Mouse (Mus musculus): ENCODE results near the gene Rln1. TPM values are rescaled to one million over a fixed set of nuclear protein-coding genes. Genes with fewer than 3 reads are reported as not detected.

The Rln1 gene
- polyA plus RNA-seq, 1 experiment from 2014 or later, result not detected

DNA sequence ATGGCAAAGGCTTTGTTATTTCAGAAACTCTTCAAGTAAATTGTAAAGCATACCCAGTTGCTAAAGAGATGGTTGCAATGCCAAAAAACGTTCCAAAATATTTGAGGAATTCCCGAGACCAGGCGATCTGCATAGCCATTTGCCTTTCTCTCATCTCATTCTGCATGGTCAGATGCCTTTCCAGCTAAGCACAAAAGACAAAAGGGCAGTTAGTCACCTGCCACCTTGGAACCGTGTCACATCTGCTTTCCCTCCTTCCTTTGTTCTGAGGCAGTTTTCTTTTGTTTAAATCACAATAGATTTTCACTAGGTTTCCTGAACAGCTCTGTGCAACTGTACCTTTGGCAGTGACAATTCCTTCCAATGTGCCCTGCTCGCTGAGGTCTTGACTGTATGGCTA is 16.5 kb upstream of the Rln1 start:
- no peaks in the 10 kb centered on the region for H3K27me3 ChIP-seq (ENCODE audit: control insufficient read depth, insufficient read depth, low read length)
- WGBS, result 51% methylated on average over 5 of the region's 5 CpGs
- H3K27ac ChIP-seq (ENCODE audit: low read length), result no peak overlapping the region
- no peaks in the 10 kb centered on the region for H3K36me3 ChIP-seq (ENCODE audit: control insufficient read depth, insufficient read depth, low read length)
- no peak overlapping the region for H3K9ac ChIP-seq (replicated peaks; ENCODE audit: low read depth, low read length)
- no peaks in the 10 kb centered on the region for H3K9me3 ChIP-seq (ENCODE audit: control insufficient read depth, low read depth, low read length)
- H3K4me1 ChIP-seq (ENCODE audit: control insufficient read depth, insufficient read depth, low read length), result no peaks in the 10 kb centered on the region
- no peak overlapping the region for H3K4me2 ChIP-seq (replicated peaks; ENCODE audit: low read depth, low read length)
- no peak overlapping the region for H3K4me3 ChIP-seq (ENCODE audit: low read depth, low read length)
- no peak for ATAC-seq (ENCODE audit: insufficient number of reproducible peaks, insufficient read depth, low FRiP score, low read depth)

GRCm38 (mm10) chr19:29345636-29346035 is 11.2 kb upstream of the Rln1 start:
- Histone ChIP-seq H3K4me2 (replicated peaks; ENCODE audit: low read depth, low read length) (no peak overlapping the region), H3K27me3 (ENCODE audit: control insufficient read depth, insufficient read depth, low read length) (no peaks in the 10 kb centered on the region), H3K36me3 (ENCODE audit: control insufficient read depth, insufficient read depth, low read length) (no peaks in the 10 kb centered on the region), H3K4me1 (ENCODE audit: control insufficient read depth, insufficient read depth, low read length) (no peaks in the 10 kb centered on the region), H3K9me3 (ENCODE audit: control insufficient read depth, low read depth, low read length) (no peaks in the 10 kb centered on the region), H3K27ac (ENCODE audit: low read length) (no peak overlapping the region), H3K4me3 (ENCODE audit: low read depth, low read length) (no peak overlapping the region), H3K9ac (replicated peaks; ENCODE audit: low read depth, low read length) (no peak overlapping the region)
- ATAC-seq (ENCODE audit: insufficient number of reproducible peaks, insufficient read depth, low FRiP score, low read depth), result no peak
- 75% methylated on average over 6 of the region's 6 CpGs for WGBS

GRCm38 (mm10) chr19:29344868-29345267 is 10.4 kb upstream of the Rln1 start:
- H3K9me3 ChIP-seq (ENCODE audit: control insufficient read depth, low read depth, low read length), result no peaks in the 10 kb centered on the region
- H3K4me2 ChIP-seq (replicated peaks; ENCODE audit: low read depth, low read length), result no peak overlapping the region
- H3K4me3 ChIP-seq (ENCODE audit: low read depth, low read length), result no peak overlapping the region
- no peak for ATAC-seq (ENCODE audit: insufficient number of reproducible peaks, insufficient read depth, low FRiP score, low read depth)
- no peak overlapping the region for H3K9ac ChIP-seq (replicated peaks; ENCODE audit: low read depth, low read length)
- H3K27me3 ChIP-seq (ENCODE audit: control insufficient read depth, insufficient read depth, low read length), result no peaks in the 10 kb centered on the region
- H3K4me1 ChIP-seq (ENCODE audit: control insufficient read depth, insufficient read depth, low read length), result no peaks in the 10 kb centered on the region
- no peaks in the 10 kb centered on the region for H3K36me3 ChIP-seq (ENCODE audit: control insufficient read depth, insufficient read depth, low read length)
- H3K27ac ChIP-seq (ENCODE audit: low read length), result no peak overlapping the region

DNA sequence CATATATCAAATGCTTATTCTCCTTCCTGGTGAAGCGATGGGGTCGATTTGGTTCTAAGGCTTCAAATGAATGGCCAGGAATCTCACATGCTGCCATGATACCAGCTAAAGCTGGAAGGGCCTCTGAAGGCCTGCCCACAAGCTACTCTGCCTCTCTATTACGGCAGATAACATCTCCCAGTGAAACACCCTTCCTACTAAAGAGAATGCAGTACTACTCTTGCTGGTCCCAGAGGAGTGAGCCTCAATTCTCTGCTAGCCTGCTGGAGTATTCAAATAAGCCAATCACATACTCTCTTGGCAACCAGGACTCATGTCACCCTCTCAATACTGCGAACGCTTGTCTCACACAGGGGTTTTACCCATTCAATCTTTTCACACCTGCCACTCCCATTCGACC is 7.8 kb upstream of the Rln1 start:
- Histone ChIP-seq H3K4me3 (ENCODE audit: low read depth, low read length) (no peak overlapping the region), H3K27me3 (ENCODE audit: control insufficient read depth, insufficient read depth, low read length) (no peaks in the 10 kb centered on the region), H3K9me3 (ENCODE audit: control insufficient read depth, low read depth, low read length) (no peaks in the 10 kb centered on the region), H3K4me2 (replicated peaks; ENCODE audit: low read depth, low read length) (no peak overlapping the region), H3K36me3 (ENCODE audit: control insufficient read depth, insufficient read depth, low read length) (no peaks in the 10 kb centered on the region), H3K9ac (replicated peaks; ENCODE audit: low read depth, low read length) (no peak overlapping the region), H3K27ac (ENCODE audit: low read length) (no peak overlapping the region), H3K4me1 (ENCODE audit: control insufficient read depth, insufficient read depth, low read length) (no peaks in the 10 kb centered on the region)
- WGBS, result 76% methylated on average over 6 of the region's 6 CpGs
- no peak for ATAC-seq (ENCODE audit: insufficient number of reproducible peaks, insufficient read depth, low FRiP score, low read depth)

DNA sequence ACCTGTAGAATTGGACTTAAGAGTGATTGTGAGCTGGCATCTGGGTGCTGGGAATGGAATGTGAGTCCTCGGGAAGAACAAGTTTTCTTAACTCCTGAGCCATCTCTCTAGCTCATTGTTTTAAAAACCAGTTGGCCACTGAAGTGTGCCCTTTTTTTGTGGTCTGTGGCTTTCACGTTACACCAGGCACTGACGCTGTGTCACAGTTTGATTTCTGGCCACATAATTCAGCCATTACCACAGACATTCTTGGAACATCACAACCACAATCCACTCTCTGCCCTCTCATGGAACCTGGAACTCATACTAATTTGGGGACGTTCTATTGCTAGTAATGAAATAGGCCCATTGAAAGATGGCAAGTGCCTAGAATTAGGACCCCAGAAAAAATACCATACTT is 6.6 kb upstream of the Rln1 start:
- Histone ChIP-seq H3K4me3 (ENCODE audit: low read depth, low read length) (no peak overlapping the region), H3K27ac (ENCODE audit: low read length) (no peak overlapping the region), H3K4me1 (ENCODE audit: control insufficient read depth, insufficient read depth, low read length) (no peaks in the 10 kb centered on the region), H3K9me3 (ENCODE audit: control insufficient read depth, low read depth, low read length) (no peaks in the 10 kb centered on the region), H3K4me2 (replicated peaks; ENCODE audit: low read depth, low read length) (no peak overlapping the region), H3K27me3 (ENCODE audit: control insufficient read depth, insufficient read depth, low read length) (no peaks in the 10 kb centered on the region), H3K9ac (replicated peaks; ENCODE audit: low read depth, low read length) (no peak overlapping the region), H3K36me3 (ENCODE audit: control insufficient read depth, insufficient read depth, low read length) (no peaks in the 10 kb centered on the region)
- 84% methylated on average over 4 of the region's 4 CpGs for WGBS
- no peak for ATAC-seq (ENCODE audit: insufficient number of reproducible peaks, insufficient read depth, low FRiP score, low read depth)

GRCm38 (mm10) chr19:29336624-29337023 is 2.2 kb upstream of the Rln1 start:
- Histone ChIP-seq H3K27me3 (ENCODE audit: control insufficient read depth, insufficient read depth, low read length) (no peaks in the 10 kb centered on the region), H3K27ac (ENCODE audit: low read length) (no peak overlapping the region), H3K9ac (replicated peaks; ENCODE audit: low read depth, low read length) (no peak overlapping the region), H3K9me3 (ENCODE audit: control insufficient read depth, low read depth, low read length) (no peaks in the 10 kb centered on the region), H3K36me3 (ENCODE audit: control insufficient read depth, insufficient read depth, low read length) (no peaks in the 10 kb centered on the region), H3K4me1 (ENCODE audit: control insufficient read depth, insufficient read depth, low read length) (peaks cover 3% of the 10 kb centered on the region; the same call in 1 of the 2 replicates), H3K4me2 (replicated peaks; ENCODE audit: low read depth, low read length) (no peak overlapping the region), H3K4me3 (ENCODE audit: low read depth, low read length) (no peak overlapping the region)
- ATAC-seq (ENCODE audit: insufficient number of reproducible peaks, insufficient read depth, low FRiP score, low read depth), result no peak
- WGBS, result 83% methylated on average over 2 of the region's 2 CpGs

GRCm38 (mm10) chr19:29326822-29327552 is 7.5 kb downstream of the Rln1 start:
- no peak overlapping the region for H3K4me3 ChIP-seq (ENCODE audit: low read depth, low read length)
- no peaks in the 10 kb centered on the region for H3K27me3 ChIP-seq (ENCODE audit: control insufficient read depth, insufficient read depth, low read length)
- H3K4me1 ChIP-seq (ENCODE audit: control insufficient read depth, insufficient read depth, low read length), result no peaks in the 10 kb centered on the region
- H3K27ac ChIP-seq (ENCODE audit: low read length), result no peak overlapping the region
- ATAC-seq (ENCODE audit: insufficient number of reproducible peaks, insufficient read depth, low FRiP score, low read depth), result no peak
- no peaks in the 10 kb centered on the region for H3K9me3 ChIP-seq (ENCODE audit: control insufficient read depth, low read depth, low read length)
- no peaks in the 10 kb centered on the region for H3K36me3 ChIP-seq (ENCODE audit: control insufficient read depth, insufficient read depth, low read length)
- no peak overlapping the region for H3K9ac ChIP-seq (replicated peaks; ENCODE audit: low read depth, low read length)
- 84% methylated on average over 13 of the region's 13 CpGs for WGBS
- H3K4me2 ChIP-seq (replicated peaks; ENCODE audit: low read depth, low read length), result no peak overlapping the region

DNA sequence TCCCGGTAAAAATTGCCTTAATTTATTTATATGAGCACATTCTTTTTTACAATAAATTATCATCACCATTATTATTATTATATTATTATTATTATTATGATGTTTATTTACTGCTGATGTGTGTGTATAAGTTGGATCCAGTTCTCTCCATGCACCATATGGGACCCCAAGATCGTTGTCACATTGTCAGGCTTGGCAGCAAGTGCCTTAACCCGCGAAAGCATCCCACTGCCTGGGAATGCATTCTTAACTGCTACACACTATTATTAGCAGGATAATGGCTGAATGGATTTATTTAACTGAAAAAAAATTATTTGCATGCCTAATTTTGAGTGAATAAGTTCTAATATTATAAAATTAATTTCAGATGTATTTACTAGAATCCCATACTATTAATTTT is 8.1 kb downstream of the Rln1 start:
- WGBS, result 87% methylated on average over 4 of the region's 4 CpGs
- no peak for ATAC-seq (ENCODE audit: insufficient number of reproducible peaks, insufficient read depth, low FRiP score, low read depth)

GRCm38 (mm10) chr19:29325852-29326180 is 8.7 kb downstream of the Rln1 start:
- Histone ChIP-seq H3K27me3 (ENCODE audit: control insufficient read depth, insufficient read depth, low read length) (no peaks in the 10 kb centered on the region), H3K9me3 (ENCODE audit: control insufficient read depth, low read depth, low read length) (no peaks in the 10 kb centered on the region), H3K4me2 (replicated peaks; ENCODE audit: low read depth, low read length) (peak overlapping the region; percentile 54), H3K4me3 (ENCODE audit: low read depth, low read length) (0 out of 2 replicates have a peak overlapping the region, but pooled peaks have one; percentile 29), H3K4me1 (ENCODE audit: control insufficient read depth, insufficient read depth, low read length) (no peaks in the 10 kb centered on the region), H3K27ac (ENCODE audit: low read length) (no peak overlapping the region), H3K36me3 (ENCODE audit: control insufficient read depth, insufficient read depth, low read length) (no peaks in the 10 kb centered on the region), H3K9ac (replicated peaks; ENCODE audit: low read depth, low read length) (no peak overlapping the region)
- WGBS, result 44% methylated on average over 9 of the region's 9 CpGs
- no peak for ATAC-seq (ENCODE audit: insufficient number of reproducible peaks, insufficient read depth, low FRiP score, low read depth)

More for the DNA sequence above, 8.1 kb downstream of the Rln1 start:
- no peak overlapping the region for H3K4me2 ChIP-seq (replicated peaks; ENCODE audit: low read depth, low read length)
- no peaks in the 10 kb centered on the region for H3K4me1 ChIP-seq (ENCODE audit: control insufficient read depth, insufficient read depth, low read length)
- H3K27ac ChIP-seq (ENCODE audit: low read length), result no peak overlapping the region
- no peaks in the 10 kb centered on the region for H3K27me3 ChIP-seq (ENCODE audit: control insufficient read depth, insufficient read depth, low read length)
- H3K4me3 ChIP-seq (ENCODE audit: low read depth, low read length), result no peak overlapping the region
- no peak overlapping the region for H3K9ac ChIP-seq (replicated peaks; ENCODE audit: low read depth, low read length)
- no peaks in the 10 kb centered on the region for H3K36me3 ChIP-seq (ENCODE audit: control insufficient read depth, insufficient read depth, low read length)
- no peaks in the 10 kb centered on the region for H3K9me3 ChIP-seq (ENCODE audit: control insufficient read depth, low read depth, low read length)
